Mouse (Mus musculus) ES-E14 (cell line): ENCODE results near the gene Lasp1. TPM values are rescaled to one million over a fixed set of nuclear protein-coding genes. Genes with fewer than 3 reads are reported as not detected.

Source experiments
- DNase-seq: peaks from one replicate; pipeline ENCODE4 v3.0.0-alpha.2; 2013; ENCODE audit warnings: low read depth, low spot score
- H3K27ac ChIP-seq: 2 replicates; pipeline ENCODE4 v1.5.1; 2012; ENCODE audit warnings: low read depth, mild to moderate bottlenecking, low read length, moderate library complexity, mixed read lengths; ENCODE audit not compliant: poor library complexity, insufficient read depth, severe bottlenecking
- H3K36me3 ChIP-seq: 2 replicates; pipeline ENCODE4 v1.6.1; 2012; ENCODE audit warnings: mild to moderate bottlenecking, low read length, moderate library complexity, mixed read lengths; ENCODE audit not compliant: control insufficient read depth, poor library complexity, insufficient read depth, severe bottlenecking
- H3K4me1 ChIP-seq, 2 experiments: fragments of 150-350 bp in 1 of 2; sonication (generic) in 1 of 2; 2 replicates each; pipeline ENCODE4 v1.6.1; 2012; ENCODE audit warnings: low read length in 2 of 2, mild to moderate bottlenecking in 1 of 2, mixed read lengths in 1 of 2; ENCODE audit not compliant: control insufficient read depth in 2 of 2, insufficient read depth in 2 of 2, poor library complexity in 1 of 2
- H3K4me3 ChIP-seq, 2 experiments: fragments of 150-350 bp in 1 of 2; sonication (generic) in 1 of 2; 2 replicates each; pipeline ENCODE4 v1.5.1; 2012; ENCODE audit warnings: low read length in 2 of 2, low read depth in 1 of 2, mild to moderate bottlenecking in 1 of 2, mixed read lengths in 1 of 2; ENCODE audit not compliant: insufficient read depth in 1 of 2, poor library complexity in 1 of 2, severe bottlenecking in 1 of 2
- H3K9ac ChIP-seq: 2 replicates; pipeline ENCODE4 v1.6.1; 2012; ENCODE audit warnings: low read depth, mild to moderate bottlenecking, low read length, mixed read lengths; ENCODE audit not compliant: poor library complexity, insufficient read depth, severe bottlenecking
- H3K9me3 ChIP-seq: fragments of 150-350 bp; sonication (generic); 2 replicates; pipeline ENCODE4 v1.6.1; 2012; ENCODE audit warnings: low read depth, mild to moderate bottlenecking, low read length; ENCODE audit not compliant: control insufficient read depth, insufficient read depth
- CHD2 ChIP-seq: IDR thresholded peaks from 2 replicates; pipeline ENCODE4 v1.6.1; 2014; ENCODE audit warnings: mild to moderate bottlenecking, low read depth, low read length, inconsistent platforms
- HCFC1 ChIP-seq: IDR thresholded peaks from 2 replicates; pipeline ENCODE4 v1.6.1; 2012; ENCODE audit warnings: low read length, inconsistent platforms, borderline replicate concordance; ENCODE audit not compliant: insufficient read depth
- MAFK ChIP-seq: IDR thresholded peaks from 2 replicates; pipeline ENCODE4 v1.6.1; 2014; ENCODE audit warnings: mild to moderate bottlenecking, low read depth, low read length, inconsistent platforms; ENCODE audit not compliant: insufficient read depth
- ZC3H11A ChIP-seq: IDR thresholded peaks from 2 replicates; pipeline ENCODE4 v1.6.1; 2012; ENCODE audit warnings: low read depth, mild to moderate bottlenecking, inconsistent platforms, low read length, borderline replicate concordance
- ZNF384 ChIP-seq: IDR thresholded peaks from 2 replicates; pipeline ENCODE4 v1.6.1; 2012; ENCODE audit warnings: low read depth, low read length, inconsistent platforms
- in situ Hi-C, 2 experiments: fragments of 600-800 bp; cut with MboI; formaldehyde crosslinking; loops; one replicate each; pipeline ENCODE4 v1.15.1; 2025; ENCODE audit warnings: low sequenced_read_pairs in 2 of 2, inconsistent platforms in 1 of 2; ENCODE audit not compliant: unreplicated experiment in 2 of 2
- total RNA-seq: library from RNA; depleted of rRNA; stranded (reverse); fragments of 300-350 nt; gene quantifications from 2 replicates; pipeline ENCODE4 v1.2.3, GENCODE M21; 2012

Gene Lasp1
- total RNA-seq, 1 experiment: 147 TPM

DNA sequence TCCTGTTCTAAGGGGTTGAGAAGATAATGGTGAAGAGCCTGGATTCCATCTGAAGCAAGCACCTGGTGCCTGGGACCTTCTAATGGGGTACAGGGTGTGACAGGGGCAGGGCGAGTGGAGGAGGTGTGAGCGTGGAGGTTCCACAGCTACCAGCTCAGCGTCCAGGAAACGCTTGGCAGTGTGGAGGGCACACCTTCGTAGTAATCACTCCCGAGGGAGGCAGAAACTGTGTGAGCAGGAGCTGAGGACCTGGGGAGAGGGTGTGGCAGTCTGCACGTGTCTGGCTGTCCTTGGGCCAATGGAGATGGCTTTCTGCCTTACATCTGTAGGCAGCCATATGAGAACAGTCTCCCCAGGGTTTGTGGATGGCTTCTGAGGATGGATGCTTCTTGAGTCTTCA lies 14.3 kb downstream of the Lasp1 start:
- Histone ChIP-seq H3K4me1 (peaks cover 12 to 70% of the 10 kb centered on the region in 2 experiments), H3K27ac (no peak overlapping the region), H3K9ac (no peak overlapping the region), H3K36me3 (peaks cover 64% of the 10 kb centered on the region), H3K9me3 (no peaks in the 10 kb centered on the region), H3K4me3 (no peak overlapping the region)
- DNase-seq: no peak
- TF ChIP-seq ZNF384 (no peak), MAFK (no peak), CHD2 (no peak), ZC3H11A (no peak), HCFC1 (no peak)
- in situ Hi-C loops: no loop called here

DNA sequence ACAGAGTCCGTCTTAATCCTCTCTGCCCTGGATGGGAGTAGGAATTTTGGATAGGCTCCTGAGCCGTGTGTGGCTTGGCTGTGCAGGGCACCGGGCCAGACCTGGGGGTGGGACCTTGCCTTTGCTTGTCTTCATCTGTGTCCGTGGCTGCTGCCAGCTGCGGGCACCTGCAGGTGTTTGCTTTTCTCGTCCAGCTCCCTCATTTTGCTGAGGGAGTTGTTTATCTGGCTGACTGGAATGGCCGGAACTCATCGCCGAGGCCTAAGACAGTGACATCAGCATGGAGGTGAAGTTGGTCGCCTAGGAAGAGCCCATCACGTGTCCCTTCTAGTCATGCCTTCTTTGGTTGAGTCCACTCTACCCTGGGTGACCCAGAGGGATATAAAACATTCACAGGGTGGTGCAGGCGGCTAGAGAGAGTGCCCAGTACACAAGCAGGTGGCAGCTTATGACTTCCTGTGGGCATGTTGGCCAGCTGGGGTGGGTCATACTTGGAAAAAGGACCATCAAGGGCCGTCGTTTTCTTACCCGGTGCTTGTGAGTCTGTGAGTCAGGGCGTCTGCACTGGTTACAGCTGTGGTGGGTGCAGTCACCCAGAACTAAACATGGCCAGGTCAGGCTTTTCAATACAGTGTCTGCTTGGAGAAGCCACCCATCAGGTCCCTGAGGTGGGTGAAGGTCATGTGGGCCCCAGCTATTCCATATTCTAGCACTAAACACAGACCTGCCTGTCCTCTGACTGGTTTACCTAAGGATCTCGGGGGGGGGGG lies 15.1 kb downstream of the Lasp1 start:
- peak overlapping the region; percentile 2; the same call in 1 of the 2 replicates for H3K9ac ChIP-seq
- no peak overlapping the region for H3K4me3 ChIP-seq
- in situ Hi-C loops: no loop called here
- H3K36me3 ChIP-seq: peaks cover 63% of the 10 kb centered on the region
- H3K9me3 ChIP-seq: no peaks in the 10 kb centered on the region
- TF ChIP-seq CHD2 (no peak), ZNF384 (no peak), MAFK (no peak), HCFC1 (no peak), ZC3H11A (no peak)
- peaks cover 14 to 71% of the 10 kb centered on the region in 2 experiments for H3K4me1 ChIP-seq
- H3K27ac ChIP-seq: no peak overlapping the region
- DNase-seq: no peak

DNA sequence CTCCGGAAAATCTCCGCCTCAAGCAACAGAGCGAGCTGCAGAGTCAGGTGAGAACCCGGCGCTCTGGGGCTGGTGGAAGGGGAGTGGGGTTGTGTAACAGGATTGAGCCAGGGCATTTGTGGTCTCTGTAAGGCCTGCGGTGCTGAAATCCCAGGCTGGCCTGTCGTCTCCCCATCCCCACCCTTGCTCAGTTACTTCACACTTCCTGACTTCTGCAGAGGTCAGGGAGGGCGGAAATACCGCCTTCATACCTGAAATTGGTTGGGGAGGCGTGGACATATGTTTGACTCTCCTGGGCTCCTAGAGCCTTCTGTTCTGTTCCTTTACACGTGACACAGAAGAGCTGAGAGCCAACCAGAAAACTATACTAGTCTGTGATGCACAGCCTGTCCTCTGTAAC lies 16.9 kb downstream of the Lasp1 start:
- in situ Hi-C loops: no loop called here
- peaks cover 17 to 64% of the 10 kb centered on the region in 2 experiments for H3K4me1 ChIP-seq
- H3K9ac ChIP-seq: 0 out of 2 replicates have a peak overlapping the region, but pooled peaks have one; percentile 15
- DNase-seq: no peak
- TF ChIP-seq ZC3H11A (no peak), ZNF384 (no peak), MAFK (no peak), HCFC1 (no peak), CHD2 (no peak)
- peak overlapping the region; percentile 24; the same call in 1 of the 2 replicates for H3K27ac ChIP-seq
- peaks cover 57% of the 10 kb centered on the region for H3K36me3 ChIP-seq
- H3K9me3 ChIP-seq: no peaks in the 10 kb centered on the region
- H3K4me3 ChIP-seq: no peak overlapping the region

DNA sequence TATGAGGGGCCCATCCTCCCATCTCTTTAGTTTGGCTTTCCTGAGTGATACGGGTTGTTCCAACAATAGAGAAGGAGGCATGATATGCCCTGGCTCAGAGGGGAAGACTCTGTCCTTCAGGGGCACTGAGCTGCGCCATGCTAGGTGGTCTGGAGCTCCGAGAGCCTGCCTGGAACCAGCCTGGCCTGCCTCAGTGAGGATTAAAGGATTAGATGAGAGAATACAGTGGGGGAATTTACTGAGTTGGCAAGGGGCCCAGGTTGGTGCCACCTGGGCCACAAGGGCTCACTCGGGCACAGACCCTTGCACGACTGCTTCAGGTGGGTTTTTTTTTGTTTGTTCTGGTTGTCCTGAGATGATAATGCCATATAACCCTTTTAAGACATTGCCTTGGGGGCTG lies 17.4 kb downstream of the Lasp1 start:
- no peak overlapping the region for H3K9ac ChIP-seq
- H3K4me1 ChIP-seq: peaks cover 17 to 62% of the 10 kb centered on the region in 2 experiments
- H3K36me3 ChIP-seq: peaks cover 57% of the 10 kb centered on the region
- no peaks in the 10 kb centered on the region for H3K9me3 ChIP-seq
- DNase-seq: no peak
- H3K27ac ChIP-seq: peak overlapping the region; percentile 14; the same call in 1 of the 2 replicates
- in situ Hi-C loops: no loop called here
- TF ChIP-seq MAFK (no peak), ZNF384 (no peak)
- H3K4me3 ChIP-seq: no peak overlapping the region
